Mouse (Mus musculus): ENCODE measurements around the gene Kbtbd7. TPM values are rescaled to one million over a fixed set of nuclear protein-coding genes. Genes with fewer than 3 reads are reported as not detected.
A peak's percentile ranks its signal among the peaks of the same experiment; 100 is the strongest.

Kbtbd7 gene
- polyA plus RNA-seq (2012; ENCODE audit: insufficient read depth, insufficient read length, low replicate concordance, missing spikeins): not detected in 2 replicates

DNA sequence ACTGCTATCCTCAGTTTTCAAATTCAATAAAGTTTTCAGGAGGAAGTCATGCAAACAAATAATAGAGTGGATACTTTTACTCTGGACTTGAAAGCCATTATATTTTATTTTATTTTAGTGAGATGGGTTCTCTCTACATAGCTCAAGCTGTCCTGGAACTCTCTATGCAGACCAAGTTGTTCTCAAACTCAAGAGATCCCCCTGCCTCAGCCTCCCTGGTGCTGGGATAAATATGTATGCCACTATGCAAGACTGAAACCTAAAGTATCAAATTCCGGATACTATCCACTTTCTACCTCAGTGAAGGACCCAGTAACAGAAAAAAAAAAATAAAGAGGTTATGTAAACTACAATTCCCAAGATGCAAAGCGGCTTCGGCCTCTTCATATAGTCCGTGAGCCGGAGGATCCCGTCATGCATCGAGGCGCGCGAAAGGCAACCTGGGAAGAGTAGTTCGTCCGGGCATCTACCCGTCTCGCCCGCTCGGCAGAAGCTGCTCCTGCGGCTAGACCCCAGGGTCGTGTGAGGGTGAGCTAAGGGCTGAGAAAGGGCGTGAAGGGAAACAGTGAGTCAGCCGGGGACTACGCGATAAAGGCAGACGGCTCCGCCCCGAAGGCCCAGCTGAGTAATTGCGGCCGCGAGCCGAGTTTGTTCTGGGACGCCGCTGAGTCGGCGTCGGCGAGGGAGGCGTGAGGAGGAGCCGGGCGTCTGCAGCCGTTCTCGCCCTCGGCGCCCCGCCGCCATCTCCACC, at the start of gene Kbtbd7:
Gene Kbtbd7, plus strand, starts transcription at position 533 of the 751 bp plus-strand sequence.
- Histone ChIP-seq H3K27ac (ENCODE audit: insufficient read depth, low read depth, low read length) (peak within 1 kb of the TSS; percentile 16; the same call in 1 of the 2 replicates), H3K4me3 (ENCODE audit: insufficient read depth, low read depth, low read length) (peak within 1 kb of the TSS; percentile 50), H3K4me1 (ENCODE audit: control insufficient read depth, insufficient read depth, low read length) (0 out of 2 replicates have a peak, but pooled peaks cover 3% of the 10 kb centered on the region)
- TF ChIP-seq POLR2A (IDR thresholded peaks at IDR 0.05; ENCODE audit: insufficient read depth, low read depth, low read length) (peak; percentile 41), CTCF (IDR thresholded peaks at IDR 0.05; ENCODE audit: insufficient read depth, low read depth, low read length) (no peak)
- WGBS: under 1% methylated on average over 40 of the region's 44 CpGs

DNA sequence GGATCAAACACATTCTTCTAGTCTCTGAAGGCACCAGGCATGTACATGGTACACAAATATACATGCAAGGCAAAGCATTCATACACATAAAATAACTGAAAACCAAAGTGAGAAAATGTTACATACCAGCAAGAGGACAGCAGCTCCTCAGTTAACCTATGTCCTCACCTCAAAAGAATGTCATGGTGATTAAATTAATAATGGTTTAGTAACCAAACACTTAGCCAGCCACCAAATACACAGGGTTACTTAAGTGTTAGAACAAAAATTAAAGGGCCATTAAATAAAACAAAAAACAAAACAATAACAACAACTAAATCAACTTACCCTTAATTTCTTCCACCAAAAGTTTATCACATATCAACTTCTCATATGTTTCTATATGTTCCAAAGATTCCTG, 49.3 kb upstream of the Kbtbd7 start:
- Histone ChIP-seq H3K4me3 (ENCODE audit: insufficient read depth, low read depth, low read length) (no peak overlapping the region), H3K27ac (ENCODE audit: insufficient read depth, low read depth, low read length) (no peak overlapping the region)
- TF ChIP-seq POLR2A (IDR thresholded peaks at IDR 0.05; ENCODE audit: insufficient read depth, low read depth, low read length) (no peak), CTCF (IDR thresholded peaks at IDR 0.05; ENCODE audit: insufficient read depth, low read depth, low read length) (no peak)

DNA sequence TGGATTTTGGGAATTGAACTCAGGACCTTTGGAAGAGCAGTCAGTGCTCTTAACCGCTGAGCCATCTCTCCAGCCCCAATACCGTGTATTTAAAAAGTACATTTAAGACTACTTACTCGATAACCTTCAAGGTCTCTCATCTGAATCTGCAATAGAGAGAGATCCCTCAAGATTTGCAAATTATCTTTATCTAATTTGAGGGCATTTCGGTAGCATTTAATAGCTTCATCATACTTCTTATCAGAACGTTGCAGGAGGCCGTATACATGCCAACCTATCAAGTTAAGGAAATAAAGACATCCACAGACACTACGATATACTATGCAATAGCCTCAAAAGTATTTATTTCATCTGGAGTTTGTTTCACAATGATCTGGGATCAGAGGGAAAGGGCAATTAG, 43.2 kb upstream of the Kbtbd7 start:
- H3K27ac ChIP-seq (ENCODE audit: insufficient read depth, low read depth, low read length): no peak overlapping the region
- no peak overlapping the region for H3K4me3 ChIP-seq (ENCODE audit: insufficient read depth, low read depth, low read length)
- TF ChIP-seq POLR2A (IDR thresholded peaks at IDR 0.05; ENCODE audit: insufficient read depth, low read depth, low read length): no peak
- TF ChIP-seq CTCF (IDR thresholded peaks at IDR 0.05; ENCODE audit: insufficient read depth, low read depth, low read length): no peak
- no peaks in the 10 kb centered on the region for H3K4me1 ChIP-seq (ENCODE audit: control insufficient read depth, insufficient read depth, low read length)
- WGBS: 96% methylated on average over 7 of the region's 7 CpGs

More for the DNA sequence above, 49.3 kb upstream of the Kbtbd7 start:
- no peaks in the 10 kb centered on the region for H3K4me1 ChIP-seq (ENCODE audit: control insufficient read depth, insufficient read depth, low read length)

DNA sequence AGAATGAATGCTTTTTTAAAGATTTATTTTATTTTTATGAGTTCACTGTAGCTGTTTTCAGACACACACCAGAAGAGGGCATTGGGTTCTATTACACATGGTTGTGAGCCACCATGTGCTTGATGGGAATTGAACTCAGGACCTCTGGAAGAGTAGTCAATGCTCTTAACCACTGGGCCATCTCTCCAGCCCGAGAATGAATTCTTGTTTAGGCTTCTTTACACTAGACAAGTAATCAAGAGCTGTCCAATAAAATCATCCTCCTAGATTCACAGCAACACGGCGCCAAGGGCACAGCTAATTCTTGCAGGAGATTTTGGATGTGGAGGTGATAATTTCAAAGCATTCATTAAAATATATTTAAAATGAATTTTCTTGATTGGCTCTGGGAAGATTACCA, 38.0 kb upstream of the Kbtbd7 start:
- no peaks in the 10 kb centered on the region for H3K4me1 ChIP-seq (ENCODE audit: control insufficient read depth, insufficient read depth, low read length)
- H3K27ac ChIP-seq (ENCODE audit: insufficient read depth, low read depth, low read length): no peak overlapping the region
- 83% methylated on average over 3 of the region's 3 CpGs for WGBS
- H3K4me3 ChIP-seq (ENCODE audit: insufficient read depth, low read depth, low read length): no peak overlapping the region
- TF ChIP-seq CTCF (IDR thresholded peaks at IDR 0.05; ENCODE audit: insufficient read depth, low read depth, low read length) (no peak), POLR2A (IDR thresholded peaks at IDR 0.05; ENCODE audit: insufficient read depth, low read depth, low read length) (no peak)

DNA sequence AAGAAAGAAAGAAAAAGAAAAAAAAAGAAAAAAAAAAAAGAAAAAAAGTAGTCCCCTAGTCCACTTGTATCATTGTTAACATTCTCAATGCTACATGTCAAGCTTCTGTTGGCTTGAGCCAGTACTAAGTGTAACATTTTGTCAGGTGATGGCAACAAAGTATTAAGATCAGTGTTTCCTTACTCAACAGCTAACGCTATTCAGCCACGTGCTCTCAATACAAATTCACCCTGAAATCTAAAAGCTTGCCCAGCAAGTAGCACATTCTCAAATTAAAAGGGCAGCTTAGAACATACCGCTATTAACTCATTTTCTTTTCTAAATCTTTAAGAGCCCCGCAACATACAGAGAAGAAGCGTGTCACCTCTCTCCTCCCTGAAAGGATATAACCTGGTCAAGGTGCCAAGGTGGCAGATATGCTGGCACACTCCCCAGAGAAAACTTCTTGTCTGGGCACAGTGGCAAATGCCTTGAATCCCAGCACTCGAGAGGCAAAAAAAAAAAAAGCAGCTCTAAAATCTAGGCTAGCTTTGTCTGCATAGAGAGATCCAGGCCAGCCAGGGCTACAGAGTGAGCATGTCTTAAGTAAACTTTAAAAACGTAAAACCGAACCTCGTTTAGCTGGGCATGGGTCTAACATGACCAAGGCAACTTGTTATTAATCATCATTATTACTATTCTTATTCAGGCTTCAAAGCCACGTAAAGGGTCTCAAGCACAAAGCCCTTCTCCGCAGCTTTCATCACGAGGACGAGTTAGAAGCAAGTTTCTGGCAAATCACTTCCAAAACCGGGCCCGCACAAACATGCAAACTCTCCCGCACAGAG, 36.7 kb upstream of the Kbtbd7 start:
- no peak for TF ChIP-seq POLR2A (IDR thresholded peaks at IDR 0.05; ENCODE audit: insufficient read depth, low read depth, low read length)
- no peak for TF ChIP-seq CTCF (IDR thresholded peaks at IDR 0.05; ENCODE audit: insufficient read depth, low read depth, low read length)
- no peaks in the 10 kb centered on the region for H3K4me1 ChIP-seq (ENCODE audit: control insufficient read depth, insufficient read depth, low read length)
- peak overlapping the region; percentile 68 for H3K27ac ChIP-seq (ENCODE audit: insufficient read depth, low read depth, low read length)
- peak overlapping the region; percentile 77 for H3K4me3 ChIP-seq (ENCODE audit: insufficient read depth, low read depth, low read length)
- WGBS: under 1% methylated on average over 16 of the region's 16 CpGs

DNA sequence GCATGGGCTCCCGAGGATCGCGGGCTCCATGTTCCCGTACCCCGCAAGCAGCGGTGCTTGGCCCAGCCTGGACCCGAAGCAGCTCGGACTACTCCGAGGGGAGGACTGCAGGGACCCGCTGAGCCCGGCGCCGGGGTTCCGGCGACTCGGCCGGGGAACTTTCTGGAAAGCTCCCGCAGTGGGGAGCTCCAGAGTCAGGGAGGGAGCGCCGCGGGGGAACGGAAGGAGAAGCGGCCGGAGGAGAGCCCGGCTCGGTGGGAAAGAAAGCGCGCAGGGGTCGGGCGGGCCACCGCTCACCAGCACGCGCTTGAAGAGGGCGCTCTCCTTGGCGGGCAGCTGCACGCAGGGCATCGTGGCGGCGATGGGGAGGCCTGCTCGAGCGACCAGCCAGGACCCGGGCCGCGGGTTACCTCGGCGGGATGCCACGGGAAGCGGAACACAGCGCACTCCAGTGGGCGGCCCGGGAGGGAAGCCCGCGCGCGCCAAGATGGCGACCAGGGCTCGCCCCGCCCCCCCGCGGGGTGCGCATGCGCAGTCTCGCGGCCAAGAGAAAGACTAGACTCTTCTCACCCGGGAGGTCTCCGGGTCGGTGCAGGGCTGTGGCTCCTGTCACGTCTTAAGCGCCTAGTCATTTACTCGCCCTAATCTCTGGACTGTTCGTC, 35.9 kb upstream of the Kbtbd7 start, which contains the start of gene Naa16:
Gene Naa16, minus strand, starts transcription at position 514 of the 662 bp plus-strand sequence.
- WGBS: under 1% methylated on average over 70 of the region's 71 CpGs
- TF ChIP-seq POLR2A (IDR thresholded peaks at IDR 0.05; ENCODE audit: insufficient read depth, low read depth, low read length) (peak; percentile 82), CTCF (IDR thresholded peaks at IDR 0.05; ENCODE audit: insufficient read depth, low read depth, low read length) (no peak)
- H3K4me1 ChIP-seq (ENCODE audit: control insufficient read depth, insufficient read depth, low read length): no peaks in the 10 kb centered on the region
- H3K4me3 ChIP-seq (ENCODE audit: insufficient read depth, low read depth, low read length): peak within 1 kb of the TSS; percentile 77
- peak within 1 kb of the TSS; percentile 68 for H3K27ac ChIP-seq (ENCODE audit: insufficient read depth, low read depth, low read length)

DNA sequence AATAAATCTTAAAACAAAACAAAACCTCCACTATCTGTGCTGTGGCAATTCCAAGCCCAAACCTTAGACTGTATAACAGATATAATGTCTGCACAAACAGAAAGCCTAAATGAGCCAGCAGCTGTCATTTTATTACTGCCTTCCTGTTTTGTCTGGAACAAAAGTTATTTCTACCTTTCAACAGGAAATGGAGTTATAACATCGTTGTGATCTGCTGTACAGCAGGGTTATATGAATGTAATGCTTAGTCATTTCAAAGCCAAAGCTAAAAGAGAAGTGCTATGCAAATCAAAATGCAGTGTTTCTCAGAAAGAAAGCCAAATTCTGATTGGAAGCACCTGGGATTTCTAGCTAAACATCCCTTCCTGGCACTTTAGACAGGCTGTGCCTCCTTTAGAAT, 33.0 kb upstream of the Kbtbd7 start:
- 74% methylated on average over 1 of the region's 1 CpGs for WGBS
- TF ChIP-seq POLR2A (IDR thresholded peaks at IDR 0.05; ENCODE audit: insufficient read depth, low read depth, low read length): no peak
- TF ChIP-seq CTCF (IDR thresholded peaks at IDR 0.05; ENCODE audit: insufficient read depth, low read depth, low read length): no peak
- Histone ChIP-seq H3K4me3 (ENCODE audit: insufficient read depth, low read depth, low read length) (no peak overlapping the region), H3K27ac (ENCODE audit: insufficient read depth, low read depth, low read length) (no peak overlapping the region), H3K4me1 (ENCODE audit: control insufficient read depth, insufficient read depth, low read length) (no peaks in the 10 kb centered on the region)

DNA sequence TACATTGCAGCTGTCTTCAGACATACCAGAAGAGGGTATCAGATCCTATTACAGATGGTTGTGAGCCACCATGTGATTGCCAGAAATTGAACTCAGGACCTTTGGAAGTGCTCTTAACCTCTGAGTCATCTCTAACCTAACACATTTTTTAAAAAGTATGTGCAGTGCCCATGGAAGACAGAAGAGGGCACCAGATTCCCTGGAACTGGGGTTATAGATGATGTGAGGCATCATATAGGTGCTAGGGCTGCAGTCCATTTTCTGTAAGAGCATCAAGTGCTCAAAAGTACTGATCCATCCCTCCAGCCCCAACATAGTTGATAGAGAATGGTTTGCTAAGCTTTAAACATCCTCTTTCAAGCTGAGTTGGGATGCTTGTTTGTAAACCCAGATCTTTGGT, 31.7 kb upstream of the Kbtbd7 start:
- TF ChIP-seq CTCF (IDR thresholded peaks at IDR 0.05; ENCODE audit: insufficient read depth, low read depth, low read length): no peak

More for the DNA sequence above, 31.7 kb upstream of the Kbtbd7 start:
- no peak overlapping the region for H3K27ac ChIP-seq (ENCODE audit: insufficient read depth, low read depth, low read length)
- no peak overlapping the region for H3K4me3 ChIP-seq (ENCODE audit: insufficient read depth, low read depth, low read length)
- H3K4me1 ChIP-seq (ENCODE audit: control insufficient read depth, insufficient read depth, low read length): peaks cover 2% of the 10 kb centered on the region; the same call in 1 of the 2 replicates

All from olfactory bulb, adult 2 months (tissue).